Mouse (Mus musculus): ENCODE results near the gene Gatd1.

DNA sequence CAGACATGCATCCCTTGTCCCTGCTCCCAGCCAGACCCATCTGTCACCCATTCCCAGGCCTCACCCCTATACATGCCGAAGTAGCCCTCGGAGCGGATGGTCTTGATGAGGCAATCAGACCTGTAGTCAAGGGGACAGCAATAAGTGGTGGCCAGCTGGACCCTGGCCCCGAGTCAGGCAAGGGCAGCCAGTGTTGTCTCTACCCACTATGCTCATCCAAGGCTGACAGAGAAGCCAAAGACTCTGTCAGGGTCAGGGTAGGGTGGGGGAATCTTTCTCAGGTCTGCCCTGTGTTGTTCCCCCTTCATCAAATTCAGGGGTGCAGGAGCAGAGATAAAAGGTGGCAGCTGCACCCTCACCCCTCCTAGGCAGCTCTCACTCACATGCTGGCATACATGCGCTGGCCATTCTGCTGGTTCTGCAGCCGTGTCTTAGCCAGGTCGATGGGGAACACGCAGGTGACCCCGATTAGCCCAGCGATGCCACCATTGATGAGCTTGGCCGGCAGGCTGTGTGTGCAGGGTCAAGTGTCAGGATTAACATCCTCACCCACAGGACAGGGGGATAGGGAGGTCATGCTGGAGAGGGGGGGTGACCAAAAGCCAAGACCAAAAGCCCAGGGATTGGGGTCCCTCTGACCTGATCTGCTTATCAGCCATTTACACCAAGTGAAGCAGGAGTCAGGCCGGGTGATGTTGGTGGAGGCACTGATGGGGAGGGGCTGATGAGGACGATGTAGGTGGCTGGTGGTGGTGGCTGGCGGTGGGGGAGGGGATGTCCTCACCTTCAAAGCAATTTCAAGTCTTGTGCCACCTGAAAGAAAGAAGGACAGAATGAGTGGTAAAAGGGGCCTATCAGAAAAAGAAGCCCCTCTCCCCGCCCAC is 19.8 kb upstream of the Gatd1 start:
- no peak for TF ChIP-seq CTCF (IDR thresholded peaks at IDR 0.05; ENCODE audit: insufficient read depth, low read depth, low read length)
- TF ChIP-seq POLR2A (IDR thresholded peaks at IDR 0.05; ENCODE audit: insufficient read depth, low read depth, low read length): no peak

All from olfactory bulb, adult 2 months (tissue).